Mouse (Mus musculus) myocyte (in vitro differentiated cells): ENCODE results near the gene 3110082I17Rik. TPM values are rescaled to one million over a fixed set of nuclear protein-coding genes. Genes with fewer than 3 reads are reported as not detected.

ENCODE experiments used
- H3K27me3 ChIP-seq: one replicate; pipeline ENCODE4 v1.6.1; 2011; ENCODE audit not compliant: control insufficient read depth, insufficient read depth, insufficient read length
- H3K36me3 ChIP-seq: one replicate; pipeline ENCODE4 v1.6.1; 2011; ENCODE audit not compliant: control insufficient read depth, insufficient read depth
- H3K4me2 ChIP-seq: one replicate; pipeline ENCODE4 v1.6.1; 2011; ENCODE audit warnings: low read depth, control low read depth
- H3K4me3 ChIP-seq: one replicate; pipeline ENCODE4 v1.5.1; 2011; ENCODE audit warnings: mild to moderate bottlenecking, control low read depth, moderate library complexity
- H3K79me2 ChIP-seq: one replicate; pipeline ENCODE4 v1.6.1; 2011; ENCODE audit not compliant: control insufficient read depth, insufficient read depth
- H3ac ChIP-seq: one replicate; pipeline ENCODE4 v1.6.1; 2011; ENCODE audit not compliant: control insufficient read depth, insufficient read length
- CEBPB ChIP-seq: IDR thresholded peaks from 2 replicates; pipeline ENCODE4 v1.6.1; 2011; ENCODE audit warnings: mild to moderate bottlenecking, moderate library complexity; ENCODE audit not compliant: poor library complexity, insufficient read depth, severe bottlenecking
- E2F4 ChIP-seq: IDR thresholded peaks from one replicate; pipeline ENCODE4 v1.6.1; 2011; ENCODE audit warnings: mild to moderate bottlenecking, control low read depth, moderate library complexity; ENCODE audit not compliant: insufficient read depth
- MAX ChIP-seq: IDR thresholded peaks from one replicate; pipeline ENCODE4 v1.6.1; 2011; ENCODE audit warnings: low read depth, mild to moderate bottlenecking, control low read depth
- MYOD1 ChIP-seq, 3 experiments: IDR thresholded peaks; one replicate each; pipeline ENCODE4 v1.6.1; 2011; ENCODE audit warnings: control low read depth in 2 of 3, low read depth in 2 of 3, mild to moderate bottlenecking in 2 of 3, moderate library complexity in 1 of 3; ENCODE audit not compliant: insufficient read length in 2 of 3, control insufficient read depth in 1 of 3
- MYOG ChIP-seq, 3 experiments: IDR thresholded peaks; one replicate each; pipeline ENCODE4 v1.6.1; 2011; ENCODE audit warnings: control low read depth in 2 of 3, low read depth in 2 of 3, mild to moderate bottlenecking in 2 of 3; ENCODE audit not compliant: insufficient read length in 2 of 3, control insufficient read depth in 1 of 3, insufficient read depth in 1 of 3
- POLR2A ChIP-seq: IDR thresholded peaks from one replicate; pipeline ENCODE4 v1.6.1; 2011; ENCODE audit warnings: low read depth, mild to moderate bottlenecking, control low read depth, moderate library complexity; ENCODE audit not compliant: insufficient read length
- POLR2AphosphoS2 ChIP-seq: IDR thresholded peaks from one replicate; pipeline ENCODE4 v1.6.1; 2011; ENCODE audit warnings: low read depth, control low read depth; ENCODE audit not compliant: insufficient read length
- REST ChIP-seq: IDR thresholded peaks from one replicate; pipeline ENCODE4 v1.6.1; 2011; ENCODE audit warnings: mild to moderate bottlenecking, control low read depth, moderate library complexity; ENCODE audit not compliant: insufficient read depth, insufficient read length
- SRF ChIP-seq: IDR thresholded peaks from one replicate; pipeline ENCODE4 v1.6.1; 2011; ENCODE audit warnings: low read depth; ENCODE audit not compliant: control insufficient read depth, insufficient read length
- TCF12 ChIP-seq: IDR thresholded peaks from one replicate; pipeline ENCODE4 v1.6.1; 2011; ENCODE audit warnings: mild to moderate bottlenecking, control low read depth; ENCODE audit not compliant: poor library complexity, insufficient read depth, severe bottlenecking
- TCF3 ChIP-seq: IDR thresholded peaks from one replicate; pipeline ENCODE4 v1.6.1; 2011; ENCODE audit warnings: low read depth, control low read depth; ENCODE audit not compliant: insufficient read length
- USF1 ChIP-seq: IDR thresholded peaks from one replicate; pipeline ENCODE4 v1.6.1; 2011; ENCODE audit warnings: low read depth, mild to moderate bottlenecking, control low read depth, moderate library complexity
- polyA plus RNA-seq: library from polyadenylated mRNA; unstranded; fragments of >200 nt; fragmentation: generic; extraction: Trizol; gene quantifications from one replicate; pipeline ENCODE4 v1.2.1, GENCODE M21; 2012; ENCODE audit warnings: missing spikeins

Gene 3110082I17Rik
- polyA plus RNA-seq, 1 experiment: 16.4 TPM

DNA sequence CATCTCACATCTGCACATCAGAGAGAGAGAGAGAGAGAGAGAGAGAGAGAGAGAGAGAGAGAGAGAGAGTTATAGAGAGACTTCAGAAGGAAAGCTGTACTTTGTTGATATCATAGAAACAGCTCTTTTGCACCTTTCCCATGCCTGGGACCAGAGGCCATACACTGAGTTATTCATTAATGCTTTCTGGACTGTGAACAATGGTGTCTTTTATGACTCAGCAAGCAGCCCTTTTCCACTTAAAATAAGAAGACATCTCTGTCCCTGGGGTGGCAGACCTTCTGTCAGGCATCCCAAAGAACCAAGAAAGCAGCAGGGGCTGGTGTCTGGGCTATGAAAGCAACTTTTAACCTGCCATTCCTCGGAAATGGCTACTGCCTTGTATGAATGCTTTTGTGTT, 113.1 kb downstream of the 3110082I17Rik start:
- Histone ChIP-seq H3K4me2 (no peak overlapping the region), H3K36me3 (peaks cover 6% of the 10 kb centered on the region), H3K4me3 (no peak overlapping the region), H3K27me3 (peaks cover 23% of the 10 kb centered on the region), H3K79me2 (peaks cover 19% of the 10 kb centered on the region), H3ac (no peak overlapping the region)
- TF ChIP-seq TCF3 (no peak), MYOD1 (IDR thresholded peaks at IDR 0.05; ENCODE audit: control insufficient read depth in 1 of 3, insufficient read length in 2 of 3, low read depth in 2 of 3) (no peak), MYOG (IDR thresholded peaks at IDR 0.05; ENCODE audit: control insufficient read depth in 1 of 3, insufficient read depth in 1 of 3, insufficient read length in 2 of 3, low read depth in 2 of 3) (no peak), POLR2A (no peak), SRF (no peak), USF1 (no peak), POLR2AphosphoS2 (no peak), TCF12 (no peak), E2F4 (no peak), MAX (no peak), REST (no peak), CEBPB (no peak)

GRCm38 (mm10) chr5:139345364-139345714, 115.0 kb downstream of the 3110082I17Rik start:
- H3K36me3 ChIP-seq: peaks cover 7% of the 10 kb centered on the region
- peak overlapping the region; percentile 83 for H3K4me3 ChIP-seq
- peak overlapping the region; percentile 70 for H3ac ChIP-seq
- TF ChIP-seq POLR2A: no peak
- no peak for TF ChIP-seq MAX
- no peak for TF ChIP-seq SRF
- TF ChIP-seq TCF3: no peak
- H3K79me2 ChIP-seq: peaks cover 19% of the 10 kb centered on the region
- peaks cover 4% of the 10 kb centered on the region for H3K27me3 ChIP-seq
- peak overlapping the region; percentile 87 for H3K4me2 ChIP-seq

DNA sequence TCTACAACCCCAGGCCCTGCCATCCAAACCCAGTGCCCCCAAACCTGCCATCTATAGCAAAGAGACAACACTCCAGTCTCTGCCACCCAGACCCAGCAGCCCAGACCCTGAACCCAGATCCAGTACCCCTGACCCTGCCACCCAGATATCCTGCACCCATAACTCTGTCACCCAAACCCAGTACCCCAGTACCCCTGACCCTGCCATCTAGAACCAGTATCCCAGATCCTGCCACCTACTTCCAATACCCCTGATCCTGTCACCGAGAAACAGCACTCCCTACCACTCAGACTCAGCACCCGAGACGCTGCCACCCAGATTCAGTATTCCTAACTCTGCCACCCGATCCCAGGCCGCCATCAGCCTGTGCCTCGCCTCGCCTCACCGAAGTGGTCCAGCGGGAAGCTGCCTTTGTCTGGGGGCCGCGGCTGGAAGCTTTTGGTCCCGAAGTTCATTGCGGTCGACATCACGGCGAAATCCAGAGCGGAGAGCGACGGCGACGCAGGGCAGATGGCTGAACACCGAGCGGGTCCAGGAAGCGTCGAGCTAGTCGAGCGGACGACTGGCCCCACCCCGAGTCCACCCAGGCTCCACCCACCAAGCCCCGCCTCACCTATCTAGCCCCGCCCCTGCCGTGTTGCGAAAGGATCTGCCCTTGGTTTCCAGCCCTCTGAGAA, 115.5 kb downstream of the 3110082I17Rik start:
- peak in 1 of 3 experiments; percentile 25 for TF ChIP-seq MYOD1 (IDR thresholded peaks at IDR 0.05; ENCODE audit: control insufficient read depth in 1 of 3, insufficient read length in 2 of 3, low read depth in 2 of 3)
- peak in 1 of 3 experiments; percentile 51 for TF ChIP-seq MYOG (IDR thresholded peaks at IDR 0.05; ENCODE audit: control insufficient read depth in 1 of 3, insufficient read depth in 1 of 3, insufficient read length in 2 of 3, low read depth in 2 of 3)
- TF ChIP-seq USF1: no peak
- TF ChIP-seq CEBPB: peak; percentile 86
- no peak for TF ChIP-seq REST
- TF ChIP-seq TCF12: no peak
- no peak for TF ChIP-seq E2F4
- no peak for TF ChIP-seq TCF3
- peak; percentile 92 for TF ChIP-seq POLR2A
- TF ChIP-seq MAX: no peak
- peak; percentile 91 for TF ChIP-seq SRF
- peak; percentile 82 for TF ChIP-seq POLR2AphosphoS2
- Histone ChIP-seq H3K36me3 (peaks cover 7% of the 10 kb centered on the region), H3ac (peak overlapping the region; percentile 70), H3K4me2 (peak overlapping the region; percentile 90), H3K27me3 (no peaks in the 10 kb centered on the region), H3K79me2 (peaks cover 19% of the 10 kb centered on the region), H3K4me3 (peak overlapping the region; percentile 83)

GRCm38 (mm10) chr5:139344021-139344686, 116.2 kb downstream of the 3110082I17Rik start:
- Histone ChIP-seq H3K4me2 (peak overlapping the region; percentile 90), H3ac (peak overlapping the region; percentile 70), H3K79me2 (peaks cover 19% of the 10 kb centered on the region), H3K4me3 (peak overlapping the region; percentile 83), H3K27me3 (no peaks in the 10 kb centered on the region), H3K36me3 (peaks cover 7% of the 10 kb centered on the region)
- TF ChIP-seq SRF: no peak
- TF ChIP-seq REST: no peak

DNA sequence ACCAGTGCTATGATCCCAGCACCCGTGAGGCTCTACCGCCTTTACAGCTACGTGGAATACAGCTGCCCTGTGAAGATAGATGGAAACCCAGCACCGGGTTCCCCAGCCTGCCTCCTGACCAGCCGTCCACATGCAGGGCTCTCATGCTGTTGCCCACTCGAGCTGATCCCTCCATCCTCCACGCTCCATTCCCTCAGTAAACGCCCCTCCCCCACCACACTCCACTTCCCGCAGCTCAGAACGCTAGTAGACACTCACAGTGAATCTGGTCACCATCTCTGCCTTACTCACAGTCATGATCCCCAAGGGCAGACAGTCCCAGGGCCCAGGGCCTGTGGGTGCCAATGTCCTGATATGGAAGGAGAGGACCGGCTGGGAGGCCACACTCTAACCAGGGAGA, 121.4 kb downstream of the 3110082I17Rik start:
- Histone ChIP-seq H3K4me2 (no peak overlapping the region), H3K27me3 (no peaks in the 10 kb centered on the region), H3K79me2 (peaks cover 9% of the 10 kb centered on the region), H3K36me3 (peaks cover 7% of the 10 kb centered on the region), H3K4me3 (no peak overlapping the region), H3ac (no peak overlapping the region)
- TF ChIP-seq POLR2AphosphoS2 (no peak), TCF12 (no peak), MYOD1 (IDR thresholded peaks at IDR 0.05; ENCODE audit: control insufficient read depth in 1 of 3, insufficient read length in 2 of 3, low read depth in 2 of 3) (no peak), USF1 (no peak), TCF3 (no peak), CEBPB (no peak), MAX (no peak), POLR2A (no peak), SRF (no peak), E2F4 (no peak), REST (no peak), MYOG (IDR thresholded peaks at IDR 0.05; ENCODE audit: control insufficient read depth in 1 of 3, insufficient read depth in 1 of 3, insufficient read length in 2 of 3, low read depth in 2 of 3) (no peak)
